Mouse (Mus musculus) megakaryocyte, embryonic 14.5 days (primary cell): ENCODE results near the gene Gm45837. TPM values are rescaled to one million over a fixed set of nuclear protein-coding genes. Genes with fewer than 3 reads are reported as not detected.

ENCODE experiments used
- H3K27me3 ChIP-seq: replicated peaks from 2 replicates; pipeline ENCODE3; 2012; ENCODE audit warnings: inconsistent platforms
- H3K36me3 ChIP-seq: replicated peaks from 2 replicates; pipeline ENCODE3; 2012; ENCODE audit warnings: low read length, inconsistent platforms, mixed read lengths
- H3K4me1 ChIP-seq: 2 replicates; pipeline ENCODE4 v1.6.1; 2012; ENCODE audit warnings: inconsistent platforms
- H3K4me3 ChIP-seq: replicated peaks from 2 replicates; pipeline ENCODE3; 2012; ENCODE audit warnings: moderate library complexity, mild to moderate bottlenecking, inconsistent platforms
- H3K9me3 ChIP-seq: 2 replicates; pipeline ENCODE4 v1.6.1; 2012; ENCODE audit warnings: inconsistent platforms
- FLI1 ChIP-seq: IDR thresholded peaks from 2 replicates; pipeline ENCODE4 v1.6.1; 2012; ENCODE audit warnings: low read length, inconsistent platforms, mixed read lengths
- GATA1 ChIP-seq: IDR thresholded peaks from 3 replicates; pipeline ENCODE4 v1.6.1; 2012; ENCODE audit warnings: mixed read lengths, low read length, inconsistent platforms, borderline replicate concordance
- polyA plus RNA-seq: library from polyadenylated mRNA; stranded (reverse); fragments of >175 nt; gene quantifications from 2 replicates; pipeline ENCODE4 v1.2.3, GENCODE M21; 2012; ENCODE audit warnings: low replicate concordance; ENCODE audit not compliant: insufficient read depth

The Gm45837 gene
- polyA plus RNA-seq, 1 experiment: 1.4 TPM

DNA sequence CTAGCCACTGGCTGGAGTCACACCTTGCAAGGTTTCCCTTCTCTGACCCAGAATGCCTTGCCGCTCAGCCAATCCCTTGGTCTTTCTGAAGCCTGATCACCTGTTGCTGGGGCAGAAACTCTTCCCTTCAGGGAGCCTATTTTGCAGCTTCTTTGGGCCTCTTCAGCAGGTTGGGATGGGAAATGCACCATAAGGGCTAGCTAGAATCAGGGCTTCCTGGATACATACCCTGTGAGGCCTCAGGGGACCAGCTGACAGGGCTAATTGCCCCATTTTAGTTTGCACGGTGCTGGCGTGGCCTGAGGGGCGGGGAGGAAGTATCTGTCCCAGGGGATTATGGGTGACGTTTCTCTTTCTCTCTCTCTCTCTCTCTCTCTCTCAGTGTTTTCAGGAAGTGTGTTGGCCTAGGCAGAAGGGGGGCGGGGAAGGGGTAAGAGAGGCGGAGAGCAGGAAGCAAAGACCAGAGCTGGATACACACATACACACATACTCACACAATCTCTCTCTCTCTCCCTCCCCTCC, 32.9 kb upstream of the Gm45837 start:
- no peaks in the 10 kb centered on the region for H3K9me3 ChIP-seq
- H3K36me3 ChIP-seq: peaks cover 98% of the 10 kb centered on the region

DNA sequence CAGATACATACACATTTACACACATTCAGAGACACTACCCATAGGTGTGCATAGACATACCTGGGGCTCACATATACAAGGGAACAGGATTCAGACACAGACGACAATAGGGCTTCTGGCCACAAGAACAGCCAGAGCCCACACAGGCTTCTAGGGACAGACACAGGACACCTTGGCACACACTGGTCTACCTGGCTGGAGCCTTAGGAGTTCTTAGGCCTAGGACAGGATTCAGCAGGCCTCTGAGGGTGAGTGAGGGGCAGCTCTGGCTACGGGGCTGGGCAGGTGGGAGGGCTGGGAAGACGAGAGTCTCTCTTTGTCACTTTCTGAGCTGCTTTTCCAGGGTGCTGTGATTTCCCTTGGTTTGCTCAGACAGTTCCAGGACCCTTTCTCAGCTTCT, 32.4 kb upstream of the Gm45837 start:
- Histone ChIP-seq H3K27me3 (no peaks in the 10 kb centered on the region), H3K4me3 (peak overlapping the region; percentile 86), H3K9me3 (no peaks in the 10 kb centered on the region), H3K4me1 (peaks cover 98% of the 10 kb centered on the region), H3K36me3 (peaks cover 98% of the 10 kb centered on the region)
- TF ChIP-seq FLI1: no peak
- no peak for TF ChIP-seq GATA1

More for the DNA sequence above, 32.9 kb upstream of the Gm45837 start:
- TF ChIP-seq GATA1 (no peak), FLI1 (no peak)
- H3K4me1 ChIP-seq: peaks cover 98% of the 10 kb centered on the region
- H3K27me3 ChIP-seq: no peaks in the 10 kb centered on the region
- H3K4me3 ChIP-seq: peak overlapping the region; percentile 86

DNA sequence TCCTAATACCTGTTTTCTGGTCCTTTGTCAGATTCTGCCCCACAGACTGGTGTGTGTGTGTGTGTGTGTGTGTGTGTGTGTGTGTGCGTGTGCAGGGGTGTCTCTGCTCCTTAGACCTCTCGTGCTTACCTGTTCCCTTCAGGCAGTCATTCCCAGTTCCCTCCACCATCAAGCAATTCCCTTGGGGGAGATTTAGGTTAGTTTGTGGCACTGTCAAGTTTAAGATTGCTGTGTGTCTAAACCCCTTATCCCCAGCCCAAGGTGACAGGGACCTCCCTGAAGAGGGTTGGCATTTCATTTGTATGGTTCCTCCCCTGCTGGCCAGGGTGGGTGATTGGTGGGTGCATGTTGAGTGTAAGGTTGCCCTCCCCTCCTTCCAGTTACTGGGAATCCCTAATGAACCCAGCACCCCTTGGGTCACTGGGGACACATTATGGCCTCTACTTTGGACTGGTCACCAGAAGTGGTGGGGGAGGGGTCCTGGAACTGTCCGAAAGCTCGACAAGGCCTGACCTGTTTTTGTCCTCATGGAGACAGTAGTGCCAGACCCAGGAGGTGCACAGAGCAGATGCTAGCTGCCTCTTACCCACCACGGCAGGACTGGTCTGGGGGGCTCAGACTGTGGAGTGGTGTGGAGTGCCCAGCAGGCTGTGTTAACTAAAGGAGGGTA, 31.8 kb upstream of the Gm45837 start:
- Histone ChIP-seq H3K4me1 (peaks cover 98% of the 10 kb centered on the region), H3K9me3 (no peaks in the 10 kb centered on the region), H3K36me3 (peaks cover 98% of the 10 kb centered on the region), H3K27me3 (no peaks in the 10 kb centered on the region), H3K4me3 (peak overlapping the region; percentile 86)
- no peak for TF ChIP-seq FLI1
- TF ChIP-seq GATA1: no peak

DNA sequence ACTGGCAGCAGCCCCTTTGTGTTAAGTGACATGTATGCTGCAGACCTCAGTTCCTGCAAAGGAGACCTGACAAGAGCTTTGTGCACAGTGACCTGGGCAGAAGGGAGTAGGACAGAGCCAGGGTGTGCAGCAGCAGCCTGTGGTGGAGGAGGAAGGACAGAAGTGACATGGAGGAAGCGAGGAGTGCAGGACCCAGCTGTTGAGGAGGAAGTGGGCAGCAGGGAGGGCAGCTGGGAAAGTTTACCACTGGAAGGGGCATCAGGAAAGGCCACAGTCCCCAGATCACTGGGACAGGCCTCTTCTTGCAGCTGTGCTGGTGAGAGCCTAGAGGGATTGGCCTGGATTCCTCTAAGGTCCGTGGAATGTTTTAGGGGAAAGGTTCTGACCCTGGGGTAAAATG, 31.0 kb upstream of the Gm45837 start:
- Histone ChIP-seq H3K9me3 (no peaks in the 10 kb centered on the region), H3K4me3 (peak overlapping the region; percentile 86), H3K27me3 (no peaks in the 10 kb centered on the region), H3K4me1 (peaks cover 99% of the 10 kb centered on the region), H3K36me3 (peaks cover 98% of the 10 kb centered on the region)
- TF ChIP-seq GATA1 (no peak), FLI1 (0 out of 2 replicates have a peak, but pooled peaks have one; percentile 26)

DNA sequence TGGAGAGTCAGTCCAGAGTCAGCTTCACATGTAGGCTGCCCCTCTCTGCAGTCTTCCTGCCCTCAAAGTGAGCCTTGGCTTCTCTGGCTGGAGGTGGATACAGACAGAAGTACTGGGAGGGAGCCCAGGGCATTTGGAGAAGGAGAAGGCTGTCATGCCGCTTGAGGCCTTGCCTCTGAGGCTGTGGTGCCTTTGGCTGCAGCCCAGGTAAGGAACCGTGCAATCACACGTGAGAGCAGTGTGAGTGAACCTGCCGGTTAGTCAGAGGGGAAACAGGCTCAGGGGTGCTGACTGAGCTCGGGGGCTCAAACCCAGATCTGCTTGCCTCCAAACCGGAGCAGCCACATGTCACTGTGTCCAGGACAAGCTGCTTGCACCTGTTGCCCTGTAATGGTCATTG, 29.2 kb upstream of the Gm45837 start:
- H3K36me3 ChIP-seq: peaks cover 98% of the 10 kb centered on the region
- peaks cover 99% of the 10 kb centered on the region for H3K4me1 ChIP-seq
- H3K4me3 ChIP-seq: peak overlapping the region; percentile 15
- no peak for TF ChIP-seq FLI1
- no peak for TF ChIP-seq GATA1
- no peaks in the 10 kb centered on the region for H3K9me3 ChIP-seq
- H3K27me3 ChIP-seq: no peaks in the 10 kb centered on the region

DNA sequence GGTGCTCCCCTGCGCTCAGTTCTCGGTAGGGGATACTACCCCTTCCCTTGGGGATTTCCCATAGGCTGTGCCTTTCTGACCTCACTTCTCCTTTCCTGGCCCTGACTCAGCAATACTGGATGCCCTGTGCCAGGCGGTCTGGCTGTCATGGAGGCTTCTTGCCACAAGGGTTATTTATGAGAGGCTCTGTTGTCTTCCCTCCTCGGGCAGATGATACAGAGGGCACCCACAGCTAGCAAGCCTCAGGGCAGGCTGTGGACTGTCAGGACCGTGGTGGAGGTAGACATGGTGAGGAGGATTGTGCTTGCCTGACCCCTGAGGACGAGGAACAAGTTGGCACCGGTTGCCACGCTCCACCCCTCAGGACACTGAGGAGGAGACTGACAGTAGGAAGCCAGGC, 28.3 kb upstream of the Gm45837 start:
- TF ChIP-seq FLI1 (no peak), GATA1 (no peak)
- Histone ChIP-seq H3K36me3 (peaks cover 98% of the 10 kb centered on the region), H3K4me1 (peaks cover 99% of the 10 kb centered on the region), H3K27me3 (no peaks in the 10 kb centered on the region), H3K9me3 (no peaks in the 10 kb centered on the region), H3K4me3 (peak overlapping the region; percentile 85)

DNA sequence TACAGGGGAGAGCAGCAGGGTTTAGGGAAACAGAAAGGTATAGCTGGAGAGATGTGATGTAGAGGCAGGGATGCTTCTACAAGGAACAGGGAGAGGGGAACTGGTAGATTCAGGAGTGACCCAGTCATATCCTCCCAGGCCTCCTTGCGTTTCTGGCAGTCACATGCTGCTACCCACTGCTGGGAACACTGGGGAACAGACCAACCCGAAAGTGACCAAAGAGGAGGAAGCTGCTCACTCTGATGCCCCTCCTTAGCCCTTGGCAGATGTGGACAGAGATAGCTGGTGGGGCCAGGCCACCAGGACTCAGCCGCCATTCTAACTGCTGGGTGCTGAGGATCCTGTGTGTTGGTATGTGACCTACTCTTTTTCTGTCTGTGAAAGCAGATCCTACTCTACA, 26.9 kb upstream of the Gm45837 start:
- H3K9me3 ChIP-seq: no peaks in the 10 kb centered on the region
- peaks cover 98% of the 10 kb centered on the region for H3K36me3 ChIP-seq
- peaks cover 99% of the 10 kb centered on the region for H3K4me1 ChIP-seq
- TF ChIP-seq FLI1 (no peak), GATA1 (no peak)
- no peaks in the 10 kb centered on the region for H3K27me3 ChIP-seq
- peak overlapping the region; percentile 89 for H3K4me3 ChIP-seq

DNA sequence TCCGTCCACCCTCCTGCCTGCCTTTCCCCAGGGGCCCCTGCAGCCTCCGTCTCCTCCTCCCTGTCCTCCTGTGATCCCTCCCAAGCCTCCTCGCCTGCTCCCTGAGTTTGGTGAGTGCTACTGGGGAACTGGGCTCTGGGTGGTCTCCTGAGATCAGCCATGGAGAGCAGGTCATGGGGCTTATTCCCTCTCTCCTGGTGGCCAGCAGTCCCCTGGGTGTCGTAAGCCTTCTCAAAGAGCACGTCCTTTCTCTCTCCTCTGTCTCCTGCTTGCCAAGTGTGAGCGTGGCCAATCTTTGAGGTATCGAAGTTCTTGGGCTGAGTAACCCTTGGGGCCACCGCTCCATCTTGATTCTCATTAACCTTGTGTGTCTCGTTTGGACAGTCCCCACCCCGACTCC, 25.8 kb upstream of the Gm45837 start:
- Histone ChIP-seq H3K27me3 (no peaks in the 10 kb centered on the region), H3K36me3 (peaks cover 98% of the 10 kb centered on the region), H3K9me3 (no peaks in the 10 kb centered on the region), H3K4me1 (peaks cover 99% of the 10 kb centered on the region), H3K4me3 (peak overlapping the region; percentile 89)
- TF ChIP-seq GATA1: no peak
- TF ChIP-seq FLI1: no peak

DNA sequence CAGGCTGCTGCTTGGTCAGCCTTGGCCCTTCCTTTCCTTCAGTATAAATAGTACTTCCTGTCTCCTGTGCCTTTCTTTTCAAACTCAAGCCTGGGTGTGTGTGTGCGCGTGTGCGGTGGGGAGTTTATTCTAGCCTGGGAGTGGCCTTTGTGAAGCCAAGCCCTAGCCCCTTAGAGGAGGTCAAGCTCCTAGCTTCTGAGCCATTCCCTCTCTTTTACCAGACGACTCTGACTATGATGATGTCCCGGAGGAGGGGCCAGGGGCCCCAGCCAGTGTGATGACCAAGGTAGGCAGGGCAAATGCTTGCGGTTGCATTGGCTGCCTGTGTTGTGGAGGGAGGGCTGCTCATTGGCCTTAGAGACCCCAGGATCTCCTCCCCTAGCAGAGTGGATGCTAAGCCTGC, 25.4 kb upstream of the Gm45837 start:
- Histone ChIP-seq H3K36me3 (peaks cover 98% of the 10 kb centered on the region), H3K9me3 (no peaks in the 10 kb centered on the region), H3K4me3 (peak overlapping the region; percentile 89), H3K4me1 (peaks cover 99% of the 10 kb centered on the region), H3K27me3 (no peaks in the 10 kb centered on the region)
- TF ChIP-seq FLI1 (no peak), GATA1 (no peak)

DNA sequence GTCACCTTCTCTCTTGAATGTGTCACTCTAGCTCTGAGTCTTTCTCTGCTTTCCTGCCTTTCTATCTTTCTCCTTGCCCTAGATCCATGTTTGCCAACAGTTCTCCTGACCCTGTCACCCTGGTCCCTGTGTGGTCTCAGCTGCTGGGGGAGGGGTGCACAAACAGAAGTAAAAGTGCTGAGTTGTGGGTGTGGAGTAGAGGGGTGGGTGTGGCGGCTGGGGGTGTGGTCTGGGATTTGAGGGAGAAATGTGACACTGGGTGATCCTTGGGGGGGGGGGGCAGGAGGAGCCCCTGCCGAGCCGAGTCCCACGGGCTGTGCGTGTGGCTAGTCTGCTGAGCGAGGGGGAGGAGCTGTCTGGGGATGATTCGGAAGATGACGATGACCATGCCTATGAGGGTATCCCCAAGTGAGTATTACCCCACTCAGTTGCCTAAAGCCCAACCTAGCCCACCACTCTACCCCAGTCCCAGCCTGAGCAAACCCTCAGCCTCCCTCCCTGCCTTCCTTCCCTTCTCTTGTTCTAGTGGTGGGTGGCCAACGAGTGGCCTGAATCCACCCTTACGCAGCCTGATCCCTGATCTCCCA, 24.7 kb upstream of the Gm45837 start:
- H3K4me1 ChIP-seq: peaks cover 99% of the 10 kb centered on the region
- no peaks in the 10 kb centered on the region for H3K9me3 ChIP-seq
- H3K4me3 ChIP-seq: peak overlapping the region; percentile 89
- H3K27me3 ChIP-seq: no peaks in the 10 kb centered on the region
- peaks cover 99% of the 10 kb centered on the region for H3K36me3 ChIP-seq
- no peak for TF ChIP-seq GATA1
- no peak for TF ChIP-seq FLI1
